Mouse (Mus musculus) forebrain, embryonic 13.5 days (tissue): ENCODE data around the gene Serpinb11. TPM values are rescaled to one million over a fixed set of nuclear protein-coding genes. Genes with fewer than 3 reads are reported as not detected.

Source experiments
- ATAC-seq: fragments of 200-750 bp; cut with Nextera tagmentation; 2 replicates; pipeline ENCODE4 v1.8.0; 2017
- H3K27ac ChIP-seq: fragments of 300-500 bp; sonication (generic); 2 replicates; pipeline ENCODE4 v1.5.1; 2015; ENCODE audit warnings: inconsistent platforms, mild to moderate bottlenecking, moderate library complexity
- H3K27me3 ChIP-seq: fragments of 300-500 bp; sonication (generic); 2 replicates; pipeline ENCODE4 v1.6.1; 2015; ENCODE audit warnings: mild to moderate bottlenecking, inconsistent platforms
- H3K36me3 ChIP-seq: fragments of 300-500 bp; sonication (generic); 2 replicates; pipeline ENCODE4 v1.6.1; 2015; ENCODE audit warnings: mild to moderate bottlenecking, inconsistent platforms; ENCODE audit not compliant: poor library complexity, severe bottlenecking
- H3K4me1 ChIP-seq: fragments of 300-500 bp; sonication (generic); 2 replicates; pipeline ENCODE4 v1.6.1; 2015; ENCODE audit warnings: inconsistent platforms
- H3K4me2 ChIP-seq: fragments of 300-500 bp; sonication (generic); 2 replicates; pipeline ENCODE4 v1.6.1; 2015; ENCODE audit warnings: inconsistent platforms, mild to moderate bottlenecking, moderate library complexity
- H3K4me3 ChIP-seq: fragments of 300-500 bp; sonication (generic); 2 replicates; pipeline ENCODE4 v1.5.1; 2015; ENCODE audit warnings: mild to moderate bottlenecking, inconsistent platforms
- H3K9ac ChIP-seq: fragments of 300-500 bp; sonication (generic); 2 replicates; pipeline ENCODE4 v1.6.1; 2015; ENCODE audit warnings: mild to moderate bottlenecking, inconsistent platforms
- H3K9me3 ChIP-seq: fragments of 300-500 bp; sonication (generic); replicated peaks from 2 replicates; pipeline ENCODE4 v1.6.1; 2016; ENCODE audit warnings: inconsistent platforms
- WGBS: fragments of 180-500 bp; shearing (Covaris S2); methylation state at CpG from one replicate; pipeline ENCODE4 v1.1.7; 2015; 5-methylcytosine and 5-hydroxymethylcytosine counted together
- polyA plus RNA-seq: library from polyadenylated mRNA; unstranded; fragments of >200 nt; fragmentation: Nextera tagmentation; extraction: Ambion mirVana; gene quantifications from 2 replicates; pipeline ENCODE4 v1.2.1, GENCODE M21; 2015

The Serpinb11 gene
- polyA plus RNA-seq, 1 experiment from 2014 or later: not detected

- no peak overlapping the region for H3K9ac ChIP-seq
- H3K36me3 ChIP-seq: no peaks in the 10 kb centered on the region
- 81% methylated on average over 2 of the region's 2 CpGs for WGBS
- ATAC-seq: no peak
- H3K27me3 ChIP-seq: no peaks in the 10 kb centered on the region
- H3K27ac ChIP-seq: no peak overlapping the region
- no peaks in the 10 kb centered on the region for H3K9me3 ChIP-seq
- no peak overlapping the region for H3K4me2 ChIP-seq
- H3K4me1 ChIP-seq: no peaks in the 10 kb centered on the region
- no peak overlapping the region for H3K4me3 ChIP-seq
Measured at GRCm38 (mm10) chr1:107389753-107390152, 28.8 kb downstream of the Serpinb11 start.

GRCm38 (mm10) chr1:107397481-107397880 is 36.5 kb downstream of the Serpinb11 start:
- ATAC-seq: no peak
- Histone ChIP-seq H3K36me3 (no peaks in the 10 kb centered on the region), H3K27ac (no peak overlapping the region), H3K4me1 (no peaks in the 10 kb centered on the region), H3K9ac (no peak overlapping the region), H3K4me2 (no peak overlapping the region), H3K4me3 (no peak overlapping the region), H3K9me3 (no peaks in the 10 kb centered on the region), H3K27me3 (no peaks in the 10 kb centered on the region)
- WGBS: 83% methylated on average over 1 of the region's 1 CpGs

- no peak within 1 kb of the TSS for H3K4me2 ChIP-seq
- ATAC-seq: no peak
- H3K27me3 ChIP-seq: no peaks in the 10 kb centered on the region
- no peaks in the 10 kb centered on the region for H3K9me3 ChIP-seq
- 87% methylated on average over 3 of the region's 3 CpGs for WGBS
- H3K4me3 ChIP-seq: no peak within 1 kb of the TSS
- H3K36me3 ChIP-seq: no peaks in the 10 kb centered on the region
- H3K4me1 ChIP-seq: no peaks in the 10 kb centered on the region
- no peak within 1 kb of the TSS for H3K9ac ChIP-seq
- no peak within 1 kb of the TSS for H3K27ac ChIP-seq
Measured at GRCm38 (mm10) chr1:107399355-107399754, 38.4 kb downstream of the Serpinb11 start, which contains the start of gene Serpinb7. Serpinb7 (plus strand) TSS chr1:107399655.

GRCm38 (mm10) chr1:107402082-107402481 is 41.1 kb downstream of the Serpinb11 start:
- ATAC-seq: no peak

GRCm38 (mm10) chr1:107414650-107415049 is 53.7 kb downstream of the Serpinb11 start:
- Histone ChIP-seq H3K9ac (no peak overlapping the region), H3K9me3 (no peaks in the 10 kb centered on the region), H3K4me2 (no peak overlapping the region), H3K4me1 (no peaks in the 10 kb centered on the region), H3K27me3 (no peaks in the 10 kb centered on the region), H3K27ac (no peak overlapping the region), H3K36me3 (no peaks in the 10 kb centered on the region), H3K4me3 (no peak overlapping the region)
- no peak for ATAC-seq
- 52% methylated on average over 1 of the region's 1 CpGs for WGBS

More at GRCm38 (mm10) chr1:107402082-107402481, 41.1 kb downstream of the Serpinb11 start:
- Histone ChIP-seq H3K4me3 (no peak overlapping the region), H3K9ac (no peak overlapping the region), H3K27me3 (no peaks in the 10 kb centered on the region), H3K27ac (no peak overlapping the region), H3K36me3 (no peaks in the 10 kb centered on the region), H3K9me3 (no peaks in the 10 kb centered on the region), H3K4me1 (no peaks in the 10 kb centered on the region), H3K4me2 (no peak overlapping the region)
- WGBS: 85% methylated on average over 4 of the region's 4 CpGs

- H3K4me2 ChIP-seq: no peak overlapping the region
- H3K36me3 ChIP-seq: no peaks in the 10 kb centered on the region
- no peak overlapping the region for H3K9ac ChIP-seq
- 82% methylated on average over 4 of the region's 4 CpGs for WGBS
- H3K4me1 ChIP-seq: no peaks in the 10 kb centered on the region
- no peak for ATAC-seq
- H3K9me3 ChIP-seq: no peaks in the 10 kb centered on the region
- no peaks in the 10 kb centered on the region for H3K27me3 ChIP-seq
- H3K4me3 ChIP-seq: no peak overlapping the region
- no peak overlapping the region for H3K27ac ChIP-seq
Measured at GRCm38 (mm10) chr1:107422487-107422886, 61.5 kb downstream of the Serpinb11 start.

Other genes starting within 250 kb of the Serpinb11 start
- not detected in 2 replicates for gene Serpinb3b, start 82.8 kb upstream of the Serpinb11 start, polyA plus RNA-seq
- not detected in 2 replicates for gene Serpinb3c, start 82.8 kb upstream of the Serpinb11 start, polyA plus RNA-seq
- gene Serpinb7, start 38.5 kb downstream of the Serpinb11 start, polyA plus RNA-seq: not detected in 2 replicates
- 1.0 and 1.5 TPM in 2 replicates for gene Serpinb2, start 150.2 kb downstream of the Serpinb11 start, polyA plus RNA-seq
- gene Serpinb8, start 228.8 kb downstream of the Serpinb11 start, polyA plus RNA-seq: 0.23 and 0.57 TPM in 2 replicates